Mouse (Mus musculus): ENCODE measurements at regions not wholly inside any gene's neighbourhood (a gene's known extent, or its start where the extent isn't known, plus 50 kb on each side); places are given as distances from the start of the nearest gene placed in this dataset.

DNA sequence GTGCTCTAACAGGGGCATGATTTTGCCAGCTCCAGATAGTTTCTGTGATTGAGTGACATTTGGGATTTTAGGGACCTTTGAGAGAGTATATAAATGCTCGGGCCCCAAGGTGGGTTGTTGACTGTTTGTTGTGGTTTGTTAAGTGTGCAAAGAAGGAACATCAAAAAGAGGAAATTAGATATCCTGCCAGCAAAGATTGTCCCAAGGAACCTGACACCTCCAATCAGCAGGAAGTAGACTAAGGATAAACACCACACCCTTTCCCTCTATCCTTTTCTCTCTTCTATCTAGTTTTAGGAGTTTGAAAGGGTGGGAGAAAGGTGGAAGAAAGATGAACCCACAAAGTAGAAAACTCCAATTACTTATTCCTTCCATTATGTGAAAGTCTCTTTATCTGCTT is 103.9 kb upstream of the P2ry1 start:
- Histone ChIP-seq H3K27me3 (ENCODE audit: insufficient read depth, low read length) (no peaks in the 10 kb centered on the region), H3K36me3 (ENCODE audit: insufficient read depth, low read length) (no peaks in the 10 kb centered on the region), H3K4me2 (ENCODE audit: low read depth, low read length, poor library complexity, severe bottlenecking) (no peak overlapping the region), H3K9me3 (ENCODE audit: low read length) (no peaks in the 10 kb centered on the region), H3K9ac (replicated peaks; ENCODE audit: low read length, poor library complexity, severe bottlenecking) (no peak overlapping the region), H3K4me1 (ENCODE audit: insufficient read depth, low read length) (no peaks in the 10 kb centered on the region), H3K27ac (ENCODE audit: low read depth, low read length) (no peak overlapping the region), H3K4me3 (ENCODE audit: low read depth, low read length) (no peak overlapping the region)
- DNase-seq (ENCODE audit: low spot score) (no peak), ATAC-seq (ENCODE audit: low FRiP score) (no peak)
- 86% methylated on average over 1 of the region's 1 CpGs for WGBS
- no peak for TF ChIP-seq CTCF (IDR thresholded peaks at IDR 0.05)

DNA sequence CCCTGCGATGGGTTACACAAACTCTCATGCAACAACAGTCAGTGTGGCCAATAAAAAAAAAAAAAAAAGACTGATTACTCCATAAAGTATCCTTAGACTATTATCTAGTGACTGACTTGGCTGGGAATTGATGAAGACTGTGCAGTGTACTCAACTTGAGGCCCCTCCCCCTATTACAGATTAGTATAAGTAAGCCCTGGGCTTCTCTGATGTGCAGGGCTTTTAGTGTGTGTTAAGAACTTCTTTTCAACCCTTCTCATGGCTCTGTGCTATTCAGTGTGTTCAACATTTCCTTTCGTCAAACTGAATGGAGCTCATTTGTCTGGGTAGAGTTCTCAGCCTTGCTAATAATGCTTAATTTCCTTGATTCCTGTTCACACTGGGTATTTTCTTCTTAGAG is 101.0 kb upstream of the P2ry1 start:
- Histone ChIP-seq H3K27ac (ENCODE audit: low read depth, low read length) (no peak overlapping the region), H3K9me3 (ENCODE audit: low read length) (no peaks in the 10 kb centered on the region), H3K4me1 (ENCODE audit: insufficient read depth, low read length) (no peaks in the 10 kb centered on the region), H3K4me3 (ENCODE audit: low read depth, low read length) (no peak overlapping the region), H3K9ac (replicated peaks; ENCODE audit: low read length, poor library complexity, severe bottlenecking) (no peak overlapping the region), H3K36me3 (ENCODE audit: insufficient read depth, low read length) (no peaks in the 10 kb centered on the region), H3K4me2 (ENCODE audit: low read depth, low read length, poor library complexity, severe bottlenecking) (no peak overlapping the region), H3K27me3 (ENCODE audit: insufficient read depth, low read length) (no peaks in the 10 kb centered on the region)
- no peak for TF ChIP-seq CTCF (IDR thresholded peaks at IDR 0.05)
- WGBS = 61% methylated on average over 2 of the region's 2 CpGs
- DNase-seq (ENCODE audit: low spot score) = no peak
- no peak for ATAC-seq (ENCODE audit: low FRiP score)

DNA sequence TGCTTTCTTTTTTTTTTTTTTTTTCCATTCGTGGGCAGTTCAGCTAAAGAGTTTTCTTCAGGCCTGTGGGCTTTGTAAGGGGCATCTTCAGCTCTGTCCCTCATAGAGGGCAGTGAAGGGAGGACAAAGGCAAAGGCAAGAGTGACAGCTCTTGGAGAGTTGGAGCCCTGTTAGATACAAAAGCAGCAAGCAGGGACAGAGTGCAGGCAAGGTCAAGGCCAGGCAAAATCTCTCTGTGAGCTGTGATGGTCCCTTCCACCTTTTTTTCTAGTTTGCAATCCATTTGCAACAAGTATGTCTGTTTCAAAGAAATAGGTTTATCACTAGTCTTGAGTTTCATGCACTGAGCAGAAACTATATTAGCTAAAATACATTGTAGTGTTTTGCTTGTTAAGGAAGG is 86.2 kb upstream of the P2ry1 start:
- Histone ChIP-seq H3K36me3 (ENCODE audit: insufficient read depth, low read length) (no peaks in the 10 kb centered on the region), H3K9me3 (ENCODE audit: low read length) (no peaks in the 10 kb centered on the region), H3K27ac (ENCODE audit: low read depth, low read length) (no peak overlapping the region), H3K4me3 (ENCODE audit: low read depth, low read length) (no peak overlapping the region), H3K27me3 (ENCODE audit: insufficient read depth, low read length) (no peaks in the 10 kb centered on the region), H3K4me2 (ENCODE audit: low read depth, low read length, poor library complexity, severe bottlenecking) (no peak overlapping the region), H3K9ac (replicated peaks; ENCODE audit: low read length, poor library complexity, severe bottlenecking) (no peak overlapping the region), H3K4me1 (ENCODE audit: insufficient read depth, low read length) (no peaks in the 10 kb centered on the region)
- no peak for DNase-seq (ENCODE audit: low spot score)
- ATAC-seq (ENCODE audit: low FRiP score) = no peak
- WGBS = 15% methylated on average over 1 of the region's 1 CpGs
- TF ChIP-seq CTCF (IDR thresholded peaks at IDR 0.05) = no peak

DNA sequence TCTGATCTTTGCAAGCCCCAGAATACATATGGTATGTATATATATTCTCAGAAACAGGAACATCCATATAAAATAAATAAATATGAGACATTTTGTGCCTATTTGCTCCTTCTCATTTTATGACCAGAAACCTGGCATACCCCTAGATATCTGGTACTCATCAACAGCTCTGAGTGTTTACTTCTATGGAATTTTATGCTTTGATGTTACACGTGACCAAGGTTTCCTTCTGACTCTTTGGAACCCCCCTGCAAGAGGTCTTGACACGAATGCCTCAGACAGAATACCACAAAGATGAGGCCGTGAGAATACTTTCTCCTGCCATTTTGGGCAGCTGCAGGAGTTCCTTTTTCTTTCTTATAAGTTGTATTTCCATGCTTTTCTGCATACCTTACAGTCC is 85.3 kb upstream of the P2ry1 start:
- Histone ChIP-seq H3K9me3 (ENCODE audit: low read length) (no peaks in the 10 kb centered on the region), H3K4me3 (ENCODE audit: low read depth, low read length) (no peak overlapping the region), H3K36me3 (ENCODE audit: insufficient read depth, low read length) (no peaks in the 10 kb centered on the region), H3K9ac (replicated peaks; ENCODE audit: low read length, poor library complexity, severe bottlenecking) (no peak overlapping the region), H3K4me1 (ENCODE audit: insufficient read depth, low read length) (no peaks in the 10 kb centered on the region), H3K4me2 (ENCODE audit: low read depth, low read length, poor library complexity, severe bottlenecking) (no peak overlapping the region), H3K27me3 (ENCODE audit: insufficient read depth, low read length) (no peaks in the 10 kb centered on the region), H3K27ac (ENCODE audit: low read depth, low read length) (no peak overlapping the region)
- 64% methylated on average over 3 of the region's 3 CpGs for WGBS
- TF ChIP-seq CTCF (IDR thresholded peaks at IDR 0.05) = no peak
- no peak for DNase-seq (ENCODE audit: low spot score)
- no peak for ATAC-seq (ENCODE audit: low FRiP score)

DNA sequence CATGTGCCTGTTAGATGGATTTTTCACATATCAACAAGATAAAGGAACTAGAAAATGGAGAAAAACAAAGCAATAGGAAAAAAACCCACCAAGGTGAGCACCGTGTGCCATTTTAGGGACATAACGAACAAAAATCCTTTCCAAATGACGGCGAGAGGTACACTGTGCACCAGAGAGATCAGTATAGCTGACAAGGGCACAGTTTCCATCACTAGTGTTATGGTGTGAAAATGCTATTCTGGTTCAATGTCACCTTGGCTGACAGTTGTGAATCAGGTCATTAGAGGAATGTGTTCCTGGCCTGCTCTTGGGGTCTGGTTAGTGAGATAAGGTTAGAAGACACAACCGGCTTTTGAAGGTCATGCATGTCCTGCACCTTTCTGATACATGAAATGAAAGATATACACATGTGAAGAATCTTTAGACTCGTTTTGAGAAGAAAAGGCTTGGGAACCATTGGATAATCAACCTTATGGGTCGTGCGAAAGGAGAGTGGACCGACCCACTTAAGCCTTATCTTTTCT is 76.5 kb upstream of the P2ry1 start:
- Histone ChIP-seq H3K4me2 (ENCODE audit: low read depth, low read length, poor library complexity, severe bottlenecking) (no peak overlapping the region), H3K36me3 (ENCODE audit: insufficient read depth, low read length) (no peaks in the 10 kb centered on the region), H3K4me1 (ENCODE audit: insufficient read depth, low read length) (no peaks in the 10 kb centered on the region), H3K27ac (ENCODE audit: low read depth, low read length) (no peak overlapping the region), H3K27me3 (ENCODE audit: insufficient read depth, low read length) (no peaks in the 10 kb centered on the region), H3K9ac (replicated peaks; ENCODE audit: low read length, poor library complexity, severe bottlenecking) (no peak overlapping the region), H3K9me3 (ENCODE audit: low read length) (no peaks in the 10 kb centered on the region), H3K4me3 (ENCODE audit: low read depth, low read length) (no peak overlapping the region)
- no peak for TF ChIP-seq CTCF (IDR thresholded peaks at IDR 0.05)
- no peak for ATAC-seq (ENCODE audit: low FRiP score)
- no peak for DNase-seq (ENCODE audit: low spot score)
- WGBS = 94% methylated on average over 9 of the region's 9 CpGs

DNA sequence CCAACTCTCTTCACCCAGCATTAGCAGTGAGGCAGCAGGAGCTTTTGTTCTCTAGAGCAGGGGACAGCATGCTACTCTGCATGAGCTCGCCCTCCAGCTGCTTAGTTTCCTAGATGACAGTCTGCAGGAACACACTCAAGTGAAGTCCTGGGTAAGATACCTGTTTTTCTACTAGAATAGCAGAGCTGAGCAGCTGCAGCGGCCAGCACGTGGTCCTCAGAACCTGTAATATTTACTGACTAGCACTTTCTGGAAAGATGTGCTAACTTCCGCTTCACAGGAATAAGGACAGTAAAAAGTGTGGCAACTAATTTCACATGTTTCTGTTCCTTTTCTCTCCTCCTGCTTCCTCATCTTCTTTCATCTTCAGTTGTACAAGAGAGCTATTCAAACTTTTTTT is 73.7 kb upstream of the P2ry1 start:
- H3K4me3 ChIP-seq (ENCODE audit: low read depth, low read length) = no peak overlapping the region
- no peak for TF ChIP-seq CTCF (IDR thresholded peaks at IDR 0.05)
- no peak overlapping the region for H3K9ac ChIP-seq (replicated peaks; ENCODE audit: low read length, poor library complexity, severe bottlenecking)
- no peaks in the 10 kb centered on the region for H3K4me1 ChIP-seq (ENCODE audit: insufficient read depth, low read length)
- DNase-seq (ENCODE audit: low spot score) (no peak), ATAC-seq (ENCODE audit: low FRiP score) (no peak)
- WGBS = 39% methylated on average over 4 of the region's 4 CpGs
- no peaks in the 10 kb centered on the region for H3K27me3 ChIP-seq (ENCODE audit: insufficient read depth, low read length)
- H3K27ac ChIP-seq (ENCODE audit: low read depth, low read length) = no peak overlapping the region
- H3K9me3 ChIP-seq (ENCODE audit: low read length) = no peaks in the 10 kb centered on the region
- no peak overlapping the region for H3K4me2 ChIP-seq (ENCODE audit: low read depth, low read length, poor library complexity, severe bottlenecking)
- H3K36me3 ChIP-seq (ENCODE audit: insufficient read depth, low read length) = no peaks in the 10 kb centered on the region

Data from midbrain, postnatal 0 days (tissue).